Mouse (Mus musculus) liver, embryonic 14.5 days (tissue): ENCODE data around the gene Mtm1. TPM values are rescaled to one million over a fixed set of nuclear protein-coding genes. Genes with fewer than 3 reads are reported as not detected.

ENCODE experiments used
- ATAC-seq: fragments of 200-750 bp; cut with Nextera tagmentation; 2 replicates; pipeline ENCODE4 v1.8.0; 2017; ENCODE audit warnings: moderate number of reproducible peaks, mild to moderate bottlenecking, moderate library complexity; ENCODE audit not compliant: insufficient read depth
- DNase-seq, 3 experiments: peaks; one replicate each; pipeline ENCODE4 v3.0.0-alpha.2; 2012 to 2013; ENCODE audit warnings: low read depth in 3 of 3, low spot score in 3 of 3
- H3K27ac ChIP-seq: fragments of 300-500 bp; sonication (generic); 2 replicates; pipeline ENCODE4 v1.5.1; 2014; ENCODE audit warnings: moderate library complexity, mild to moderate bottlenecking, control low read depth, inconsistent platforms
- H3K27me3 ChIP-seq: fragments of 300-500 bp; sonication (generic); 2 replicates; pipeline ENCODE4 v1.6.1; 2014; ENCODE audit warnings: mild to moderate bottlenecking, low read length, moderate library complexity; ENCODE audit not compliant: control insufficient read depth, insufficient read depth
- H3K36me3 ChIP-seq: fragments of 300-500 bp; sonication (generic); replicated peaks from 2 replicates; pipeline ENCODE4 v1.6.1; 2014; ENCODE audit warnings: low read depth; ENCODE audit not compliant: control insufficient read depth, insufficient read depth
- H3K4me1 ChIP-seq, 2 experiments: fragments of 200-500 bp in 1 of 2; fragments of 300-500 bp in 1 of 2; sonication (generic) in 1 of 2; replicated peaks; 2 replicates each; pipeline ENCODE4 v1.6.1; 2012 to 2014; ENCODE audit warnings: antibody characterized with exemption in 1 of 2, inconsistent platforms in 1 of 2, low read length in 1 of 2; ENCODE audit not compliant: control insufficient read depth in 2 of 2, insufficient read depth in 2 of 2
- H3K4me2 ChIP-seq: fragments of 300-500 bp; sonication (generic); 2 replicates; pipeline ENCODE4 v1.6.1; 2014; ENCODE audit warnings: low read depth, mild to moderate bottlenecking, control low read depth, moderate library complexity
- H3K4me3 ChIP-seq, 2 experiments: fragments of 200-500 bp in 1 of 2; fragments of 300-500 bp in 1 of 2; sonication (generic) in 1 of 2; 2 replicates each; pipeline ENCODE4 v1.5.1; 2012 to 2014; ENCODE audit warnings: low read depth in 2 of 2, low read length in 2 of 2, mild to moderate bottlenecking in 2 of 2, control low read depth in 1 of 2, inconsistent platforms in 1 of 2, moderate library complexity in 1 of 2; ENCODE audit not compliant: insufficient read depth in 1 of 2
- H3K9ac ChIP-seq: fragments of 300-500 bp; sonication (generic); replicated peaks from 2 replicates; pipeline ENCODE4 v1.6.1; 2014; ENCODE audit warnings: mild to moderate bottlenecking, control low read depth, moderate library complexity
- H3K9me3 ChIP-seq: fragments of 300-500 bp; sonication (generic); 2 replicates; pipeline ENCODE4 v1.6.1; 2016; ENCODE audit warnings: low read length, mixed read lengths; ENCODE audit not compliant: control insufficient read depth
- CTCF ChIP-seq: IDR thresholded peaks from 2 replicates; pipeline ENCODE4 v1.5.1; 2016; ENCODE audit warnings: antibody characterized with exemption, low read depth, control low read depth
- EP300 ChIP-seq: IDR thresholded peaks from 2 replicates; pipeline ENCODE4 v1.6.1; 2016; ENCODE audit warnings: antibody characterized with exemption, low read depth
- WGBS: fragments of 180-500 bp; shearing (Covaris S2); extraction: QIAGEN DNeasy Blood & Tissue Kit; methylation state at CpG from one replicate; pipeline ENCODE4 v1.1.7; 2014; ENCODE audit not compliant: insufficient replicate concordance; 5-methylcytosine and 5-hydroxymethylcytosine counted together
- polyA plus RNA-seq, 2 experiments: library from polyadenylated mRNA; depleted of rRNA in 1 of 2; stranded (reverse) in 1 of 2; unstranded in 1 of 2; fragments of >200 nt; fragmentation: Nextera tagmentation in 1 of 2; extraction: Ambion mirVana in 1 of 2; gene quantifications; 2 replicates each; pipeline versions ENCODE4 v1.2.1 to v1.2.3; 2012 to 2014

Mtm1 gene
- polyA plus RNA-seq, 2 experiments, result 1.8 to 3.2 TPM

DNA sequence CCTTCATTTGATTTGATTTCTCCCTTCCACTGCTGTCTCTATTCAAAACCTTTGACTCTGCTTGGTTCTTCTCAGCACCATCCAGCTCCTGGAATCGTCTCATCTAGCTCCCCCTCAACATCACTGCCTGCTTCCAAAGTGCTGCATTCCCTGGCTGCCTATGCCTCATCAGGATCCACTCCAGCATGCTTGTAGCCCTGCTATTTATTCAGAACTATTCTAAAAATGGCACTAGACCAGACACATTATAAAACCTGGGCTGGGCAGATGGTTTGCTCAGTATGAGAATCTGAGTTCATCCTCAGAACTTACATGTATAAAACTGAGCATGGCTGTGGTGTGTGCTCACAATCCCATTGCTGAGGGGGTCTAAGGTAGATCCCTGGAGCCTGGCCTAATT, 58.4 kb downstream of the Mtm1 start:
- Histone ChIP-seq H3K27me3 (no peaks in the 10 kb centered on the region), H3K9me3 (no peaks in the 10 kb centered on the region), H3K4me3 (no peak overlapping the region), H3K36me3 (no peaks in the 10 kb centered on the region), H3K27ac (no peak overlapping the region), H3K4me2 (no peak overlapping the region), H3K4me1 (no peaks in the 10 kb centered on the region), H3K9ac (no peak overlapping the region)
- no peak for DNase-seq
- 45% methylated on average over 1 of the region's 1 CpGs for WGBS
- no peak for TF ChIP-seq CTCF
- no peak for TF ChIP-seq EP300
- ATAC-seq, result no peak

DNA sequence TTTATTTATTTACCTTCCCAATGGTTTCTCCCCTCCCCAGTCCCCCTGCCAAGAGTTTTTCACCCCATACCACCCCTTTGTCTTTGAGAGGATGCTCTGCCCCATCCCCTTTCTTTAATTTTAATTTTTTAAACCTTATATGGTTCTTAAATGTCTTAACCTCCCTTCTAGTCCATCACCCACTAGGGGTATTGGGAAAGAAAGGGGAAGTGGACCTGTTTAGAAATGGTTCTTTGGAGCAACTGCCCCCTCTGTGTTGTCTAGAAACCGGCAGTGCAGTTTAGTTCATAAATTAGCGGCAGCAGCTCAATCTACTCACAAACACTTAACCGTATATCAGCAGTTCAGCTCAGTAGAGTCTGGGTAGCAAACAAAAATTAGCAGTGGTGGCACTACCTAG, 63.6 kb downstream of the Mtm1 start:
- H3K27ac ChIP-seq, result no peak overlapping the region
- no peak for DNase-seq
- TF ChIP-seq EP300 (no peak), CTCF (no peak)

GRCm38 (mm10) chrX:71285473-71285872, 74.9 kb downstream of the Mtm1 start:
- Histone ChIP-seq H3K36me3 (no peaks in the 10 kb centered on the region), H3K4me3 (no peak overlapping the region), H3K27me3 (no peaks in the 10 kb centered on the region), H3K4me1 (no peaks in the 10 kb centered on the region), H3K9me3 (no peaks in the 10 kb centered on the region), H3K27ac (no peak overlapping the region), H3K9ac (no peak overlapping the region), H3K4me2 (no peak overlapping the region)
- DNase-seq (no peak), ATAC-seq (no peak)
- TF ChIP-seq CTCF, result no peak
- WGBS, result 56% methylated on average over 3 of the region's 3 CpGs

More for the DNA sequence above, 63.6 kb downstream of the Mtm1 start:
- Histone ChIP-seq H3K9me3 (no peaks in the 10 kb centered on the region), H3K9ac (no peak overlapping the region), H3K4me2 (no peak overlapping the region), H3K4me3 (no peak overlapping the region), H3K36me3 (no peaks in the 10 kb centered on the region), H3K27me3 (no peaks in the 10 kb centered on the region), H3K4me1 (no peaks in the 10 kb centered on the region)
- no peak for ATAC-seq
- WGBS, result 55% methylated on average over 3 of the region's 3 CpGs

- no peaks in the 10 kb centered on the region for H3K9me3 ChIP-seq
- 68% methylated on average over 7 of the region's 7 CpGs for WGBS
Observed at GRCm38 (mm10) chrX:71287088-71287487, 76.5 kb downstream of the Mtm1 start.

GRCm38 (mm10) chrX:71294191-71294590, 83.6 kb downstream of the Mtm1 start:
- Histone ChIP-seq H3K9me3 (no peaks in the 10 kb centered on the region), H3K4me2 (no peak overlapping the region), H3K4me3 (no peak overlapping the region), H3K27ac (no peak overlapping the region), H3K36me3 (no peaks in the 10 kb centered on the region), H3K4me1 (no peaks in the 10 kb centered on the region), H3K9ac (no peak overlapping the region), H3K27me3 (no peaks in the 10 kb centered on the region)
- TF ChIP-seq CTCF, result no peak
- TF ChIP-seq EP300, result no peak
- DNase-seq (no peak), ATAC-seq (no peak)
- WGBS, result 72% methylated on average over 2 of the region's 2 CpGs

More at GRCm38 (mm10) chrX:71287088-71287487, 76.5 kb downstream of the Mtm1 start:
- no peak for ATAC-seq
- no peaks in the 10 kb centered on the region for H3K4me1 ChIP-seq
- no peak overlapping the region for H3K4me2 ChIP-seq
- no peak overlapping the region for H3K27ac ChIP-seq
- no peak overlapping the region for H3K9ac ChIP-seq
- H3K27me3 ChIP-seq, result no peaks in the 10 kb centered on the region
- no peak overlapping the region for H3K4me3 ChIP-seq
- H3K36me3 ChIP-seq, result no peaks in the 10 kb centered on the region
- no peak for DNase-seq
- TF ChIP-seq CTCF (no peak), EP300 (no peak)
